Mouse (Mus musculus): Measurements from ENCODE around the gene Plvap.
A peak's percentile ranks its signal among the peaks of the same experiment; 100 is the strongest.

The Plvap gene

DNA sequence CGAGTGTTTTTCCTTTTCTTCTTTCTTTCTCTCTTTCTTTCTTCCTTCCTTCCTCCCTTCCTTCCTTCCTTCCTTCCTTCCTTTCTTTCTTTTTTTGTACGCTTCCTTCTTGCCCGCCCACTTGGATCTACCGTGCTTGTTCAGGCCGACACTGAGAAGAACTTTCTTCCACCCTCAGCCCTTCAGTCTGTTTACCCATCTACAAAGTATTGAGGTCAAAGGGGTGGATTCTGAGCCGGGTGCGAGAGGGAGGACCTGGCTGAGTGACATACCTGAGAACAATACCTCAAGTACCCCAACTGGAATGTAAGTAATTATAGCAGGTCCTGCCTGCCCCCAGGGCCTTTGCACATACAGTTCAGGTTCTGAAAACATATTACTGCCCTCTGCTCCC, 25.4 kb downstream of the Plvap start:
- DNase-seq (ENCODE audit: low spot score): no peak

GRCm38 (mm10) chr8:71485142-71486135, 26.1 kb downstream of the Plvap start, which contains the start of gene Ano8:
Gene Ano8 (minus strand): TSS chr8:71485963.
- DNase-seq (ENCODE audit: low spot score): peak; percentile 59

DNA sequence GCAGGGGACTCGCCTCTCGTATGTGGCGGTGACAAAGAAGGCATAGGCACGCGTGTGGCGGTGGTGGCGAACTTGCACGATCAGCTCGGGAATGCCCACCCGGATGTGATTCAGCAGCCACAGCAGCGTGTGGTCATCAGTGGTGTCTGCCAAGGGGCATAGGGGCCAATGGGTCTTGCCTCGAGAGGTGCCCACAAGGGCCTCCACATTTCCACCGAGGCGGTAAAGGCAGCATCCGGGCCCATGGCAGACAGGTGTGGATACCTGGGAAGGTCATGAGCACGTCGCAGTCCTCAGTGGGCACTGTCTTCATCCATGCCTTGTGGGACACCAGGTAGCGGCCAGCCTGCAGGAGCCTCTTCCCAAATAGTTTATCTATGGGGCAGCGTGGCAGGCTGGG, 26.8 kb downstream of the Plvap start:
- no peak for DNase-seq (ENCODE audit: low spot score)

GRCm38 (mm10) chr8:71483932-71484331, 27.6 kb downstream of the Plvap start:
- no peak for DNase-seq (ENCODE audit: low spot score)

GRCm38 (mm10) chr8:71478943-71479342, 32.6 kb downstream of the Plvap start:
- DNase-seq (ENCODE audit: low spot score): no peak

- DNase-seq (ENCODE audit: low spot score): no peak
Observed at GRCm38 (mm10) chr8:71477196-71477845, 34.2 kb downstream of the Plvap start.

DNA sequence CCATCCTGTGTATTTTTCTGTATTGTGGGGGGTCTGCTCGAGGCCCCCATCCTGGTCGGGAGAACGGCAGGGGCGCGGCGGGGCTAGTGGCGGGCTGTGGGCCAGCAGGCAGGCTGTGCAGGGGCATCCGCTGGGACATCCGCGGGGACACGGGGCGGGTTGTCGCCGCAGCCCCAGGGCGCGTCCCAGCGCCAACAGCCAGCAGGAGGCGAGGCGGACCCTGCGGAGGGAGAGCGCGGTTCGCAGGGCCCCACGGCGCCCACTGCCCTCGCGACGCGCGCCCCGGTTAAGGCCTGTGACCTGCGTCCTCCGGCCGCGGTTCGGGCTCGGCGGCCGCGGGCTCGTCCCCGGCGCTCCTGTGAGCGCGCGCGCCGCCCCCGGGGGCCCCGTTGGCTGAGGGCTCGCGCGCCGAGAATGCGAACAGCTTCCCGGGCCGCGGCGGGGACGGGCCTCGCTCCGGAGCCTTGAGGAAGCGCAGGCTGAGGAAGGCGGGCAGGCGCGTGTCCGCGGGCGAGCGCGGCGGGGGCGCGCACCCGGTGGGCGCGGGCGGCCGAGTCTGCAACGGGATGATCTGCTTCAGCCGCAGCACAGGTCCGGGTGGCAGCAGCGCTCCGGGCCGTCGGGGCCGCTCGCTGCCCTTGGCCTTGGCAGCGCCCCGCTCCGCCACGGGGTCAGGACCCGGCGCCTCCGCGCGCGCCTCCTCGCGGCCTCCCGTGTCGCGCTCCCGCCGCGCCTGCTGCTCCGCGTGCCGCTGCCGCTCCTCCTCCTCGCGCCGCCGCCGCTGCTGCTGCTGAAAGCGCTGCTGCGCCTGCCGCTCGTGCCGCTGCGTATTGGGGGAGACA, 35.2 kb downstream of the Plvap start:
- DNase-seq (ENCODE audit: low spot score): peak; percentile 63

DNA sequence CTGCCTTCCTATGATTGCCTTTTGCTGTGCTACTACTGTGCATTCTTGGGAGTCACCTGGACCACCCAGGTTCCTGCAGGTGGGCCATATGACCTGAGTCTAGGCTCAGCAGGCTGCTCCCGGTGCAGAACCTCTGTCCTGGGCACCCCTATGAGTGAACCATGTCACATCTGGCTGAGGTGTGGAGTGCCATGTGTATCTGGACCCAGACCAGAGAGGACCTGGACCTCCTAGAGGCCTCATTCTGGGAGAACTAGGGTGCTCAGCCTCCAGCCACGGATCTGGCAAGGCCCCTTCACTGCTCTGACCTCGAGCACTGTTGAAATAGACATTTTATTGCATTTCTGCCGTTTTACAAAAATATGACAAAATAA, 35.9 kb downstream of the Plvap start:
- no peak for DNase-seq (ENCODE audit: low spot score)

GRCm38 (mm10) chr8:71474785-71475701, 36.5 kb downstream of the Plvap start:
- DNase-seq (ENCODE audit: low spot score): no peak

DNA sequence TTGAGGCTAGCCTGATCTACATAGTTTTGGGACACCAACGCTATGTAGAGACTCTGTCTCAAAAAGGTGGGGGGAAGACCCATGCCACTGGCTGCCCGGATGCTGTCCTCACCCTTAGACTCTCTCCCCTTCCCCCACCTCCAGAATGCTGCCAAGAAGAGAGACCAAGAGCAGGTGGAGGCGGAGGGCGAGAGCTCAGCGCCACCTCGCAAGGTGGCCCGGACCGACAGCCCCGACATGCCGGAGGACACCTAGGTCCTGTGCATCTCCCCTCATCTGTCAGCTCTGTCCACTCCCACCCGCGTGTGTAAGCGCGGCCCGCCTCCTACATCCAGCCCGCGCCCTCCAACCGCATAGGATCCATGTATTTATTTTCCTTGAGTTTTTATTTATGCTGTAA, 37.2 kb downstream of the Plvap start:
- no peak for DNase-seq (ENCODE audit: low spot score)

GRCm38 (mm10) chr8:71472601-71473386, 38.8 kb downstream of the Plvap start:
- DNase-seq (ENCODE audit: low spot score): no peak

GRCm38 (mm10) chr8:71471861-71472260, 39.7 kb downstream of the Plvap start:
- no peak for DNase-seq (ENCODE audit: low spot score)

DNA sequence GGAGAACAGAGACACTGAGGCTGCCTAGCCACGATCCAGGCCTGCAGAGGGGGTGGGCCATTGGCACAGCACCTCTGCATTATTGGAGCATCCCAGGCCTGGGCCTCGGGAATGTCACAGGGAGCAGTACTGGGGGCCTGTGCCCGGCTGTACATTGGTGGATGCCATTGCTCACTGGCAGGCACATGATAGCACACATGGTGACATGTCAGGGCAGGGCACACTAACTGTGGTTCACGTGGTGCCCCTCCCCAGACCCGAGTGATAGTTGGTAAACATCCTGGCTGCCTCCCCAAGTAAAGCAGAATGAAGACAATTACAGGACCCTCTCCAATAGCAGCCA, 40.7 kb downstream of the Plvap start:
- DNase-seq (ENCODE audit: low spot score): no peak

DNA sequence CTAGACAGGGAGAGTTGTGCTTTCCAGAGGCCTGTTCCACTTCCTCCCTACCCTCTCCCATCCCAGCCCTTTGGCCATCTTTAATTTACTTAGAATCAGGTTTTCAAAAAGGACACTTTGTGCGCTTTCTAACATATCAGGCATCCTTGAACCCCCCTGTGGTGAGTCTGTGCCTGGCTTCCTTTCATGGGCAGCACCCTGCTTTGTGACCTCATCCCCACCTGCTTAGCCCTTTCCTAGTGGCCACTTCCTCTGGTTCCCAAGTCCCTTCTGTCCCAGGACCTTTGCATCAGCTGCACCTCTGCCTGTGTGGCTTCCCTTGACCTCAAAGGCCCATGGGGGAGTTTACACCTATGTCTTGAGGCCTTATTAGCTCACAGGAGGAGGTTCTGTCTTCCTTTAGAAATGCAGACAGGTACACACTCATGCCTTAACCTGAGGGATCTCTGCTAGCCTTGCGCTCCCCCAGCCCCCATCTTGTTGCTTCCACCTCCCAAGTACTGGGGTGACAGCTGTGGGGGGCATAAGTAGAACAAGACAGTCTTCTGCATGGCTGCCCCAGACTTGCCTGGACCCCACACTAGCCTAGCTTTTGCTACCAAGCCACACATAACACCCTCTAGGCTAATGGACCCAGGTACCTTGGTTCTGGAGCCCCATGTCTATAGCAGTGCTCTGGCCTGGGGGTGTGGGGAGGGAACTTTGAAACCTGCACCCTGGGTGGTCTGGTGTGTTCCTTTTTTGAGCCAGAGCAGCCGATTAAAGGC, 41.2 kb downstream of the Plvap start:
- no peak for DNase-seq (ENCODE audit: low spot score)

DNA sequence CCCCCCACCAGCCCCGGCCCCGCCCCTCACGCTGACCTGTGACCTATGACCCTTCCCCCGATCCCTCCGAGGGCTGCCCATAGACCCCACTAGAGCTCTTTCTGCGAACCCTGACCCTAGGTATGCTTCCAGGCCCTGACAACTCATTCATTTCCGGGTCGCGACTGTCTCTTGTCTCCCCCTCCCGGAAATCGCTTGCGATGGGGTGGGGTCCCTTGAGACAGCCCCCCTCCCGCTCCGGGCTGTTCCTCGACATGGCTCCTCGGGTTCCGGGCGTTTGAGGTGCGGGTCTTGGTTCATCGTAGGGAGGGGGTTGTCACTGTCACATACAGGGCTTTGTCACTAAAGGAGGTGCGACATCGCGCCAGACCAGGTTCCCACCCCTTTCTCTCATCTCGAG, 42.1 kb downstream of the Plvap start:
- DNase-seq (ENCODE audit: low spot score): peak; percentile 29

- DNase-seq (ENCODE audit: low spot score): peak; percentile 96
Observed at GRCm38 (mm10) chr8:71468916-71469315, 42.6 kb downstream of the Plvap start, which contains the start of gene Dda1. Gene Dda1 (plus strand): TSS chr8:71469199.

GRCm38 (mm10) chr8:71468001-71468400, 43.6 kb downstream of the Plvap start:
- DNase-seq (ENCODE audit: low spot score): no peak

DNA sequence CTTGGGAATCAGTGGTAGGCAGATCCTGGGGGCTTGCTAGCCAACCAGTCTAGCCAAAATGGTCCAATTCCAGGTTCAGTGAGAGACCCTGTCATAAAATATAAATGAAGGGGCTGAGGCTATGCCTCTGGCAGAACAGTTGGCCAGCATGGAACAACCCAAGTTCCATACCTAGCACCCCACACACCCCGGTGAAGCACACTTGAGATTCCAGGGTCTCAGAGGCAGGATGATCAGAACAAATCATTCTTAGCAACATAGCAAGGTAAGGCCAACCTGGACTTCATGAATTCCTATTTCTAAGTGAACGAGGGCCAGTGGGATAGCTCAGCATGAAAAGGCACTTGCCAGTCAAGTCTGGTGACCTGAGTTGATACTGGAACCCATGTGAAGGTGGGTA, 44.4 kb downstream of the Plvap start:
- DNase-seq (ENCODE audit: low spot score): no peak

DNA sequence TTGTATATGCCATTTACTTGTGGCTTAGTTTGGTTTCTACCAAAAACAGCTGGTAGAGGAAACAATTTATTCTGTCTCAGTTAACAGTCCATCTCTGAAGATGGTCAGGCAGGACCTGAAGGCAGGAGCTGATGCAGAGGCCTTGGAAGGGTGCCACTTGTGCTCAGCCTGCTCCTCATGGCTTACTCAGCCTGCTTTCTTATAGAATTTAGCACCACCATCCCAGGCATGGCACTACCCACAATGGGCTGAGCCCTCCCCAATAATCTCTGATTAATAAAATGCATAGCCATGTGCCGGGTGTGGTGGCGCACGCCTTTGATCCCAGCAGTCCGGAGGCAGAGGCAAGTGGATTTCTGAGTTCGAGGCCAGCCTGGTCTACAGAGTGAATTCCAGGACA, 45.4 kb downstream of the Plvap start:
- no peak for DNase-seq (ENCODE audit: low spot score)

- DNase-seq (ENCODE audit: low spot score): no peak
Observed at GRCm38 (mm10) chr8:71465733-71466132, 45.8 kb downstream of the Plvap start.
